17 mouse cellular contexts compared by ENCODE assay signal in the genomic region with DNA sequence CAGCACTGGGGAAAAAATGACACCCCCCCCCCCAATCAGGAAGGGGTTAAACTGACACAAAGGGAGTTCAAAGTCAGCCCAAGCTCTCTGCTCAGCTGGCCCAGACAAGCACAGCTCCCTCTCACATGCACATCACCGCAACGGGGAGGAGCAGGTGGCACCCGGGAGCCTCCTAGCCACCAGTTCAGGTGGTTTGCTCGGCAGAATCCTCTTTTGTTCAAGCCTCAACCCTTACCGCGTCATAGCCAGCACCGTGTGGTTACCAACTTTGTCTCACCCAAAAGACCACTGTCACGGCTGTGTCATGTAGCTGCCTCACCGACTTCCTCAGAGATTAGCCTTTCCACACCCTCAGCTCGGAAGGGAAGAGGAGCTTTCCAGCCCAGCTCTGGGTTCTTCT. TPM values are rescaled to one million over a fixed set of nuclear protein-coding genes. Genes with fewer than 3 reads are reported as not detected.
A peak's percentile ranks its signal among the peaks of the same experiment; 100 is the strongest.
DNase-seq lines count a peak whose midpoint lies in the region; ATAC-seq lines count a peak whose summit lies in the region.
"Had no signal": no experiment of that assay in that cellular context is flagged by ENCODE, and none has a peak within 500 bp of the region (broad histone marks: within the 10 kb centered on the region; RNA-seq: fewer than 3 reads in every experiment).

No protein-coding gene starts in this region.

- peak; percentile 87 for DNase-seq in heart, adult 11 months
- DNase-seq in heart, postnatal 25 days (ENCODE audit: low spot score), result no peak
- peak; percentile 80 for DNase-seq in T-cell, adult 2 months (ENCODE audit: low spot score)
- peak; percentile 86 for DNase-seq in thymus, postnatal 14 days
- DNase-seq in layer of hippocampus, adult 11-12 months (ENCODE audit: low spot score), result no peak
- no peak for DNase-seq in lung, postnatal 25 days (ENCODE audit: low spot score)
- DNase-seq in embryo, embryonic 10 days (ENCODE audit: low spot score), result no peak
- DNase-seq: cerebellum, adult 11-12 months; gastrocnemius, adult 2 months; heart, adult 2 months; heart, postnatal 10 days; kidney, adult 8-10 months; lung, postnatal 10 days had no signal

- ATAC-seq in megakaryocyte-erythroid progenitor cell, adult 5-6 weeks (replicated peaks; ENCODE audit: low FRiP score, low TSS enrichment, poor library complexity, severe bottlenecking), result 0 out of 2 replicates have a peak, but pooled peaks have one; percentile 3
- ATAC-seq: forebrain, embryonic 14.5 days; hindbrain, postnatal 0 days; midbrain, embryonic 13.5 days had no signal

- intact Hi-C loops in heart, postnatal 25 days (cut with DNase I), result no loop called here

RNA-seq across cellular contexts. Expression of gene Slc25a19, which starts 15.2 kb away (rescaled TPM):
- 10 to 100 TPM; 41.6 to 45.9 TPM for total RNA-seq in heart, postnatal 25 days (2021)
- total RNA-seq in megakaryocyte-erythroid progenitor cell, adult 5-6 weeks (2014; fragmentation: Nextera tagmentation), result 20.5 and 32.1 TPM in 2 replicates
- 14.2 and 19.6 TPM in 2 replicates for total RNA-seq in megakaryocyte-erythroid progenitor cell, adult 5-6 weeks (2017)

RNA-seq across cellular contexts. Expression of gene Mif4gd, which starts 30.5 kb away (rescaled TPM):
- total RNA-seq in heart, postnatal 25 days (2021), result 10 to 100 TPM; 45.5 to 56.9 TPM
- 54.6 and 55.4 TPM in 2 replicates for total RNA-seq in megakaryocyte-erythroid progenitor cell, adult 5-6 weeks (2014; fragmentation: Nextera tagmentation)
- total RNA-seq in megakaryocyte-erythroid progenitor cell, adult 5-6 weeks (2017), result 29.3 and 45.4 TPM in 2 replicates

RNA-seq across cellular contexts. Expression of gene Gga3, which starts 39.4 kb away (rescaled TPM):
- total RNA-seq in heart, postnatal 25 days (2021), result 10 to 100 TPM; 20.9 to 24.5 TPM
- total RNA-seq in megakaryocyte-erythroid progenitor cell, adult 5-6 weeks (2014; fragmentation: Nextera tagmentation), result 53.5 and 69.9 TPM in 2 replicates
- total RNA-seq in megakaryocyte-erythroid progenitor cell, adult 5-6 weeks (2017), result 21.6 and 67.6 TPM in 2 replicates

RNA-seq across cellular contexts. Expression of gene Mrps7, which starts 39.5 kb away (rescaled TPM):
- total RNA-seq in heart, postnatal 25 days (2021), result 10 to 100 TPM; 74.0 to 82.3 TPM
- total RNA-seq in megakaryocyte-erythroid progenitor cell, adult 5-6 weeks (2014; fragmentation: Nextera tagmentation), result 55.7 and 76.8 TPM in 2 replicates
- total RNA-seq in megakaryocyte-erythroid progenitor cell, adult 5-6 weeks (2017), result 40.5 and 67.1 TPM in 2 replicates

Comparison
In these comparisons a context has a peak if more than half of its experiments do, and no peak if none do; other contexts are left out.
1. DNase-seq: peak in heart, adult 11 months (single experiment), T-cell, adult 2 months (single experiment) and thymus, postnatal 14 days (single experiment); none in heart, postnatal 25 days (single experiment), layer of hippocampus, adult 11-12 months (single experiment), lung, postnatal 25 days (single experiment) and embryo, embryonic 10 days (single experiment).